Mouse (Mus musculus) central nervous system, embryonic 18 days (tissue): ENCODE data around the gene Gm11541. TPM values are rescaled to one million over a fixed set of nuclear protein-coding genes. Genes with fewer than 3 reads are reported as not detected.

Source experiments
- polyA plus RNA-seq: library from polyadenylated mRNA; depleted of rRNA; stranded (reverse); fragments of >200 nt; gene quantifications from 2 replicates; pipeline ENCODE4 v1.2.3, GENCODE M21; 2012; rRNA removed

Gm11541 gene
- polyA plus RNA-seq: 0.08 TPM in 1 of 2 replicates, not detected in the other

DNA sequence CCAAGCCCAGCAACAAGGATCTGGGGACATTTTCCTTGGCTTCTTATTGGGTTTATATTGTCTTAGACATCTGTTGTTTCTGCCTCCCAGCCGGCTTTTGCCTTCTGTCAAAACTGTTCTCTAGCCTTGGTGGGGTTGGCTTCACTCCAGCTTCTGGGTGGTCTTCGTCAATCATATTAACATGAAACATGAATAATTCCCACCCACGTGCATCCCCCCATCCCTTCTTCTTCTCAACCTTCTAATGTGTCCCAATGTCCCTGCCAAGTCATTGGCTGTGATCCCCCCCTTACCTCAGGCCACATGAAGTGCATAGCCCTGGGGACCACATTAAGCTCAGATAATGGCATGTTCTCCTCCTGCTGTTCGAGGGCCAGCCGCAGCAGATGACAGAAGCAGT lies at the start of gene Gm11541:
Gene Gm11541, minus strand, starts transcription at position 28 of the 400 bp plus-strand sequence.

DNA sequence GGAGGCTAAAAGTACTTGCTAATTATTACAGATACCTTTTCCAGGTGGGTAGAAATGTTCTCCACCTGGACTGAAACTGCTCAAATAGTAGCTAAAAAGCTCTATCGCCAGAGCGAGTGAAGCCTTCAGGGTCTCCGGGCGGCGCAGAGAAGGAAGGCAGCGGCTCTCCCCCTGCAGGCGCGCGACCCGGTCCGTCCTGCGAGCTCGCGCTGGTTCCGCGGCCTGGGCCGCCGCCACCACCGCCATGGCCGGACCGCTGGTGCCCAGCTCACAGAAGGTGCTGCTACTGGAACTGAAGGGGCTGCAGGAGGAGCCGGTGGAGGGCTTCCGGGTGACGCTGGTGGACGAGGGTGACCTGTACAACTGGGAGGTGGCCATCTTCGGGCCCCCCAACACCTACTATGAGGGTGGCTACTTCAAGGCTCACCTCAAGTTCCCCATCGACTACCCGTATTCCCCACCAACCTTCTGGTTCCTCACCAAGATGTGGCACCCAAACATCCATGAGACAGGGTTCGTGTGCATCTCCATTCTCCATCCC lies 37.5 kb upstream of the Gm11541 start, which contains the start of gene Cdc34b:
Gene Cdc34b, plus strand, starts transcription at position 51 of the 541 bp plus-strand sequence.

DNA sequence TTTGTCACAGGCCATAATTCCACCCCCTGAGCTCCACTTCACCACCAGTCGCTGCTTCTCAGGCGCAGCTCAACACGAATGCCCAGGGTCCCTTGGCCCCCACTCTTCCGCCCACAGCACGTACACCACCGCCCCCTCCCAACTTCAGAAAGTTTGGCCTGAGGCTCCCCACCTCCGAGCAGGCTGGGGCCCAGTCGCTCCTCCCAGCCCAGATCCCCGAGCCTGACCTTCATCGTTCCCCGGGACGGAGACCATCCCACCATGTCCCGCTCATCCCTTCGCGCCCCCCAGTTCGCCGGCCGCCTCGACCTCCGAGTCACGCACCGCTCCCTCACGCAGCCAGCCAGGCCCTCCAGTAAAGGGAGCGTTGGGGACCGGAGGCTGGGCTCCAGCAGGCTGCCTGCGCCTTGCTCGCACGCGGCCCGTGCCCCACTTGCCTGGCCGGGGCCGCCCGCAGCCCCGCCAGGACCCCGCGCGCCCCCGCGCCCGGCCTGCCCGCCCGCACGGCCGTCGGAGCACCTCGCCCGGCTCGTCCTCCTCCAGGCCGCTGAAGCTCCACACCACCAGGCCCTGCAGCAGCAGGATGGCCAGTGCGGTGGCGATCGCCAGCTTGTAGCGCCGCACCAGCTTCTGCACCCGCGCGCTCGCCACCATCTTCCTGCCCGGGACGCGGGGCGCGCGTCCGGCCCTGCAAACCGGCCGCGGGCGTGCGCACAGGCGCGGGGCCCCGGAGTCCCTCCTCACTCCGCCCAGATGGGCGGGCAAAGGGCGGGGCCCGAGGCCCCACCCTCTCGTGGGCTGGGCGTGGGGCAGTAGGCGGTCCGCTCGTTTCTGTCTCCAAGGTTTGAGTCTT lies 27.3 kb downstream of the Gm11541 start, which contains the start of gene Xylt2:
Gene Xylt2, minus strand, starts transcription at position 762 of the 853 bp plus-strand sequence.

DNA sequence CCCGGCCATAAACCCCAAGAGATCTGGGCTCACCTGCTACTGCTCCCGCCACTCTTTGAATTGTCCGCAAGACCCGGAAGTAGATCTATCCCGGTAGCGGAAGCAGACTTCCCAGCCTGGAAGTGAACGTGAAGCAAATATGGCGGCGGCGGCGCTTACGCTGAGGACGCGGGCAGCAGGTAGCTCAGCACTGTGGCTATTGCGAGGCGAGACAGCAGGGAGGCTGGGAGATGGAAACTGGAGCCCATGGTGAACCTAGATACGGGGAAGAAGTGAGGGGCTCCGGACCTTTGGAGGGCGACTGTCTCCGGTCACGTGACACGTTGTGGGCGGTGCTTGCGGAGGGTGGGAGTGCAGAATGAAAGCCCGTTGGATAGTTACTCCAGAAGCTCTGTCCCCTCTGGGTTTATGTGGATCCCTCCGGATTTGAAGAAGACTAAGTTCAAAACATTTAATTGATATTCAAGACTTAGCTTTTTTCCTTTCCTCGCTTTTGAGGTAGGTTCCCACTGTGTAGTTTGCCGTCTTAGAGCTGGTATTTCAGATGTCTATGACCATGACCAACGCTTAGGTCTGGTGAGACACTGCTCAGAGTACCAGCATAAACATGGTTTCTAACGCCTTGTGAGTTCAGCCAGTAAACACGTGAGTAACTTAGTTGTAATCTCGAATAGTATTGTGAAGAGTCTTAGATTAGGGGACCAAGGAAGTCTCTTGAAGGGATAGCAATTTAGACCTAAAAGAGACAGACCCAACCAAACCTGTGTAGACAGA lies 50.4 kb downstream of the Gm11541 start, which contains the start of the genes Mrpl27 and Eme1:
Gene Mrpl27, plus strand, starts transcription at position 105 of the 774 bp plus-strand sequence.
Gene Eme1, minus strand, starts transcription at position 302 of the 774 bp plus-strand sequence.

Other genes starting within 250 kb of the Gm11541 start
- 192 and 209 TPM in 2 replicates for gene Cacna1g, start 230.3 kb downstream of the Gm11541 start, polyA plus RNA-seq
- gene Spata20, start 218.3 kb downstream of the Gm11541 start, polyA plus RNA-seq: 1.7 and 2.1 TPM in 2 replicates
- 1.4 and 2.4 TPM in 2 replicates for gene Epn3, start 204.5 kb downstream of the Gm11541 start, polyA plus RNA-seq
- 1.7 and 2.4 TPM in 2 replicates for gene Mycbpap, start 182.8 kb downstream of the Gm11541 start, polyA plus RNA-seq
- gene Rsad1, start 155.2 kb downstream of the Gm11541 start, polyA plus RNA-seq: 12.9 and 14.9 TPM in 2 replicates
- gene Chad, start 139.5 kb downstream of the Gm11541 start, polyA plus RNA-seq: 0.19 and 0.43 TPM in 2 replicates
- gene Acsf2, start 102.6 kb downstream of the Gm11541 start, polyA plus RNA-seq: 5.3 and 5.5 TPM in 2 replicates
- 86.6 and 89.4 TPM in 2 replicates for gene Lrrc59, start 74.7 kb downstream of the Gm11541 start, polyA plus RNA-seq
- gene Mrpl27, start 50.7 kb downstream of the Gm11541 start, polyA plus RNA-seq: 111 and 113 TPM in 2 replicates
- gene Eme1, start 50.5 kb downstream of the Gm11541 start, polyA plus RNA-seq: 2.9 and 3.0 TPM in 2 replicates
- gene Xylt2, start 27.0 kb downstream of the Gm11541 start, polyA plus RNA-seq: 16.9 and 17.6 TPM in 2 replicates
- gene Cdc34b, start 37.3 kb upstream of the Gm11541 start, polyA plus RNA-seq: 0.04 and 0.12 TPM in 2 replicates
- 0.04 TPM in 1 of 2 replicates, not detected in the other for gene Tmem92, start 78.2 kb upstream of the Gm11541 start, polyA plus RNA-seq
- gene Col1a1, start 231.7 kb upstream of the Gm11541 start, polyA plus RNA-seq: 30.8 and 149 TPM in 2 replicates